Mouse (Mus musculus) liver, embryonic 13.5 days (tissue): ENCODE measurements around the gene Cbx6. TPM values are rescaled to one million over a fixed set of nuclear protein-coding genes. Genes with fewer than 3 reads are reported as not detected.
A peak's percentile ranks its signal among the peaks of the same experiment; 100 is the strongest.

Source experiments
- ATAC-seq: fragments of 200-750 bp; cut with Nextera tagmentation; 2 replicates; pipeline ENCODE4 v1.8.0; 2017; ENCODE audit warnings: low read depth, mild to moderate bottlenecking, moderate number of reproducible peaks, moderate library complexity
- DNase-seq: peaks from one replicate; pipeline ENCODE4 v3.0.0; 2022
- H3K27ac ChIP-seq: fragments of 300-500 bp; sonication (generic); 2 replicates; pipeline ENCODE4 v1.5.1; 2015; ENCODE audit warnings: moderate library complexity, mild to moderate bottlenecking, inconsistent platforms
- H3K27me3 ChIP-seq: fragments of 300-500 bp; sonication (generic); 2 replicates; pipeline ENCODE4 v1.6.1; 2015; ENCODE audit warnings: mild to moderate bottlenecking, inconsistent platforms
- H3K36me3 ChIP-seq: fragments of 300-500 bp; sonication (generic); 2 replicates; pipeline ENCODE4 v1.6.1; 2015; ENCODE audit warnings: mild to moderate bottlenecking, inconsistent platforms
- H3K4me1 ChIP-seq: fragments of 300-500 bp; sonication (generic); replicated peaks from 2 replicates; pipeline ENCODE4 v1.6.1; 2015; ENCODE audit warnings: inconsistent platforms
- H3K4me2 ChIP-seq: fragments of 300-500 bp; sonication (generic); 2 replicates; pipeline ENCODE4 v1.6.1; 2015; ENCODE audit warnings: inconsistent platforms, mild to moderate bottlenecking, moderate library complexity
- H3K4me3 ChIP-seq: fragments of 300-500 bp; sonication (generic); replicated peaks from 2 replicates; pipeline ENCODE4 v1.5.1; 2015; ENCODE audit warnings: mild to moderate bottlenecking, inconsistent platforms
- H3K9ac ChIP-seq: fragments of 300-500 bp; sonication (generic); 2 replicates; pipeline ENCODE4 v1.6.1; 2015; ENCODE audit warnings: mild to moderate bottlenecking, inconsistent platforms
- H3K9me3 ChIP-seq: fragments of 300-500 bp; sonication (generic); replicated peaks from 2 replicates; pipeline ENCODE4 v1.6.1; 2016; ENCODE audit warnings: inconsistent platforms
- WGBS: fragments of 180-500 bp; shearing (Covaris S2); methylation state at CpG from one replicate; pipeline ENCODE4 v1.1.7; 2015; ENCODE audit not compliant: insufficient replicate concordance; 5-methylcytosine and 5-hydroxymethylcytosine counted together
- polyA plus RNA-seq: library from polyadenylated mRNA; unstranded; fragments of >200 nt; fragmentation: Nextera tagmentation; extraction: Ambion mirVana; gene quantifications from 2 replicates; pipeline ENCODE4 v1.2.1, GENCODE M21; 2015

The Cbx6 gene
- 9.7 and 10.2 TPM in 2 replicates for polyA plus RNA-seq

- Histone ChIP-seq H3K4me1 (peaks cover 44% of the 10 kb centered on the region), H3K9ac (peak within 1 kb of the TSS; percentile 85), H3K4me2 (peak within 1 kb of the TSS; percentile 89), H3K27me3 (peaks cover 15% of the 10 kb centered on the region), H3K9me3 (no peaks in the 10 kb centered on the region), H3K36me3 (0 out of 2 replicates have a peak, but pooled peaks cover 6% of the 10 kb centered on the region), H3K4me3 (peak within 1 kb of the TSS; percentile 77), H3K27ac (peak within 1 kb of the TSS; percentile 66)
- WGBS, result 2% methylated on average over 58 of the region's 58 CpGs
- ATAC-seq (peak; percentile 85), DNase-seq (peak; percentile 77)
Measured at GRCm38 (mm10) chr15:79834130-79834880, at the start of gene Cbx6, which contains the start of gene Npcd. Cbx6 (minus strand) TSS chr15:79834688. Npcd (minus strand) TSS chr15:79834237.

DNA sequence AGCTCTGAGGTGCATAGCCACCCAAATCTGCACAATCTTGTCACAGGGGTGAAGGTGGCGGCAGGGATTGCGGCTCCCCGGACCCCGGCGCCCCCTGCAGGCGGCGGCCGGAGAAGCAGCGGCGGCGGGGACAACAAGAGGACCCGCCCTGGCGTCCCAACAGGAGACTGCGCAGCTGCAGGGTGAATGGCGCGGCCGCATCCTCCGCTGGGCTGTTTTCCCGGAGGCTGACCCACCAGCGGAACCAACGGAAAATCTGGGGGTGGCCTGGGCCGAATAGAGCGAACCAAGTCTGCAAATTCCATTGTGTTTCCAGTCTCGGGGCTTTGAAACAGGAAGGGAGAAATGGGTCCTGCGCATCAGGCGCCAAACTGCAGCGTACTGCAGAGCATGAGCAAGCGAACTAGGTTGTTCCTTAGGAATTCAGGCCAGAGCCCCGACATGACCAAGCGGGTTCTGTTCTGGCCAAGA lies 48.9 kb upstream of the Cbx6 start:
- peak; percentile 85 for ATAC-seq
- peak; percentile 78 for DNase-seq
- under 1% methylated on average over 30 of the region's 30 CpGs for WGBS
- no peaks in the 10 kb centered on the region for H3K36me3 ChIP-seq
- peak overlapping the region; percentile 75 for H3K4me2 ChIP-seq
- peak overlapping the region; percentile 62 for H3K4me3 ChIP-seq
- 0 out of 2 replicates have a peak overlapping the region, but pooled peaks have one; percentile 36 for H3K27ac ChIP-seq
- H3K9me3 ChIP-seq, result no peaks in the 10 kb centered on the region
- H3K4me1 ChIP-seq, result peaks cover 16% of the 10 kb centered on the region
- peaks cover 21% of the 10 kb centered on the region for H3K27me3 ChIP-seq
- peak overlapping the region; percentile 65 for H3K9ac ChIP-seq

DNA sequence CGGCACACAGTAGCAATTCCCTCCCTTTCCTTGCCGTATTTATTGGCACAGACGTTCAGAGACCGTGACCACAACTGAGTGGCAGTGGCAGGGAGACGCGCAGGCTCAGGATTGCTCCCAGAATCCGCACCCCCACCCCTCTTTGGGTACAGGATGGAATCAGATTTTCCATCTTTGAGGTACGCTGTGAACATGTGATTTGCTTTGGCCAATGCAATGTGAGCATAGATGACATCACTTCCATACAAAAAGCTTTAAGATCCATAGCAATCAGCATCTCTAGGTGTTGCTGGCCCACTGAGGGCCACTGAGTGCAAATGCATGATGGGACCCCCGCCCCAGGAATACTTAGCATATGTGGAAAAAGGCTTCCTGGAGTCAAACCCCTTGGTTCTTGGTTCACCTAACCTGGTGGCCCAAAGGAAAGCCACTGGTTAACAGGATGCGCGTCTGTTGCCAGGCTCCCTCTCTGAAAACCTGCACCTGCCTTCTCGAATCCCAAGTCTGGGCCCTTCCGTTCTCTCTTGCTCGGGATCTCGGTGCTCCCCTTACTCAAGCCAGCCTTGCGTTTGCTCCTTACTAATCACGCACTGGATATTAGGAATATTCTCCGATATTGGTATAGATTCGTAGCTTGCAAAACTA lies 48.3 kb upstream of the Cbx6 start:
- DNase-seq (no peak), ATAC-seq (no peak)
- 27% methylated on average over 19 of the region's 19 CpGs for WGBS
- peaks cover 21% of the 10 kb centered on the region for H3K27me3 ChIP-seq
- H3K4me1 ChIP-seq, result peaks cover 16% of the 10 kb centered on the region
- no peaks in the 10 kb centered on the region for H3K36me3 ChIP-seq
- H3K27ac ChIP-seq, result no peak overlapping the region
- H3K9ac ChIP-seq, result peak overlapping the region; percentile 65; the same call in 1 of the 2 replicates
- H3K4me3 ChIP-seq, result peak overlapping the region; percentile 62
- H3K9me3 ChIP-seq, result no peaks in the 10 kb centered on the region
- peak overlapping the region; percentile 75 for H3K4me2 ChIP-seq

DNA sequence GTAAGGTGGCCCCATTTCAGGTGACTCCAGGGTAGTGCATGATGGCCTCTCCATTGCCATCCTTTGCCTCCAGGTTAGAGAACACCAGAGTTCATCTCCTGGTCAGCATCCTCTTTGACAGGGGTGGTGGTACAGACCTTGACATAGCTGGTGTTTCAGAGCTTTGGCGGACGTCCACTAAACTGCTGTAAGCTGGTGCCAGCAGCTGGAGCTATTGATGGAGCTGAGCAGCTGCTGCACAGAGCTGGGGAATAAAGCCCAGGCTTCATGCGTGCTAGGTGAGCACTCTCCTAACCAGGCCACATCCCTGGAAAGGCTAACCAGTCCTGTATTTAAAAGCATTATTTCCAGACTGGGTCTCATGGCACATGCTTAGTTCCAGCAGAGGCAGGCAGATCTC lies 46.0 kb upstream of the Cbx6 start:
- WGBS, result 67% methylated on average over 3 of the region's 3 CpGs
- ATAC-seq, result no peak
- peaks cover 21% of the 10 kb centered on the region for H3K27me3 ChIP-seq

GRCm38 (mm10) chr15:79879319-79879718 lies 44.8 kb upstream of the Cbx6 start:
- ATAC-seq (no peak), DNase-seq (no peak)
- whole genome bisulfite sequencing, result 50% methylated on average over 13 of the region's 13 CpGs
- peaks cover 9% of the 10 kb centered on the region for H3K4me1 ChIP-seq
- no peak overlapping the region for H3K9ac ChIP-seq
- H3K27me3 ChIP-seq, result peaks cover 21% of the 10 kb centered on the region
- no peaks in the 10 kb centered on the region for H3K36me3 ChIP-seq
- H3K4me2 ChIP-seq, result no peak overlapping the region
- H3K4me3 ChIP-seq, result no peak overlapping the region
- no peaks in the 10 kb centered on the region for H3K9me3 ChIP-seq
- no peak overlapping the region for H3K27ac ChIP-seq

More for the DNA sequence above, 46.0 kb upstream of the Cbx6 start:
- H3K4me2 ChIP-seq, result no peak overlapping the region
- no peak overlapping the region for H3K4me3 ChIP-seq
- no peak for DNase-seq
- H3K27ac ChIP-seq, result no peak overlapping the region
- no peak overlapping the region for H3K9ac ChIP-seq
- no peaks in the 10 kb centered on the region for H3K9me3 ChIP-seq
- no peaks in the 10 kb centered on the region for H3K36me3 ChIP-seq
- peaks cover 11% of the 10 kb centered on the region for H3K4me1 ChIP-seq

GRCm38 (mm10) chr15:79878725-79879136 lies 44.2 kb upstream of the Cbx6 start:
- Histone ChIP-seq H3K27ac (no peak overlapping the region; the same call in 1 of the 2 replicates), H3K4me1 (peaks cover 9% of the 10 kb centered on the region), H3K36me3 (no peaks in the 10 kb centered on the region), H3K27me3 (peaks cover 21% of the 10 kb centered on the region), H3K4me2 (no peak overlapping the region), H3K4me3 (no peak overlapping the region), H3K9me3 (no peaks in the 10 kb centered on the region), H3K9ac (no peak overlapping the region)
- no peak for DNase-seq
- ATAC-seq, result no peak
- WGBS, result 55% methylated on average over 6 of the region's 6 CpGs

- WGBS, result 85% methylated on average over 18 of the region's 18 CpGs
Measured at GRCm38 (mm10) chr15:79875261-79875995, 40.9 kb upstream of the Cbx6 start.

DNA sequence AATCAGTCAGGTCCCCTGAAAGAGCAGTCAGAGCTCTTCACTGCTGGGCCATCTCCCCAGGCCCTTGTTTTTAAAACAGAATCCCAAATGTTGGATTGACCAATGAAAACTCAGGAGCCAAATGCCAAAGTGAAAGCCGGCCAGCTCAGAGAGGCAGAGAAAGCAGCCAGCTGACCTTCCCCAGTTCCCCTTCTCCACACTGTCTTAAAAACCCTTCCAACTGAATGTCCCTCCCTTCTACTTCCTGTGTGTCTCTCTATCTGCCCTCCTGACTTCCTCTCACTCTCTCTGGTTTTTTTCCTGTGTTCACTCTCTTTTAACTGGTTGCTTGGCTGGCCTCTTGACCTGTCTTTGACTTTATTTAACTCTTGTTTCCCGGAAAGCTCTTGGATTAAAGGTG lies 39.5 kb upstream of the Cbx6 start:
- H3K4me2 ChIP-seq, result no peak overlapping the region
- H3K4me1 ChIP-seq, result no peaks in the 10 kb centered on the region
- H3K27ac ChIP-seq, result no peak overlapping the region
- H3K27me3 ChIP-seq, result no peaks in the 10 kb centered on the region
- no peaks in the 10 kb centered on the region for H3K36me3 ChIP-seq
- no peak overlapping the region for H3K9ac ChIP-seq
- no peak overlapping the region for H3K4me3 ChIP-seq
- WGBS, result 36% methylated on average over 2 of the region's 2 CpGs
- DNase-seq (no peak), ATAC-seq (no peak)
- no peaks in the 10 kb centered on the region for H3K9me3 ChIP-seq

More at GRCm38 (mm10) chr15:79875261-79875995, 40.9 kb upstream of the Cbx6 start:
- no peak overlapping the region for H3K27ac ChIP-seq
- no peak overlapping the region for H3K4me2 ChIP-seq
- DNase-seq (no peak), ATAC-seq (no peak)
- no peak overlapping the region for H3K9ac ChIP-seq
- H3K9me3 ChIP-seq, result no peaks in the 10 kb centered on the region
- no peak overlapping the region for H3K4me3 ChIP-seq
- H3K4me1 ChIP-seq, result no peaks in the 10 kb centered on the region
- no peaks in the 10 kb centered on the region for H3K36me3 ChIP-seq
- no peaks in the 10 kb centered on the region for H3K27me3 ChIP-seq

- H3K4me1 ChIP-seq, result no peaks in the 10 kb centered on the region
- H3K4me3 ChIP-seq, result no peak overlapping the region
- DNase-seq (no peak), ATAC-seq (no peak)
- no peaks in the 10 kb centered on the region for H3K36me3 ChIP-seq
- H3K9me3 ChIP-seq, result no peaks in the 10 kb centered on the region
- 75% methylated on average over 8 of the region's 8 CpGs for WGBS
- no peaks in the 10 kb centered on the region for H3K27me3 ChIP-seq
- no peak overlapping the region for H3K27ac ChIP-seq
- H3K4me2 ChIP-seq, result no peak overlapping the region
- H3K9ac ChIP-seq, result no peak overlapping the region
Measured at GRCm38 (mm10) chr15:79873545-79873944, 39.1 kb upstream of the Cbx6 start.

- Histone ChIP-seq H3K4me3 (no peak overlapping the region), H3K4me2 (no peak overlapping the region), H3K9ac (no peak overlapping the region), H3K27me3 (no peaks in the 10 kb centered on the region), H3K4me1 (no peaks in the 10 kb centered on the region), H3K9me3 (no peaks in the 10 kb centered on the region), H3K27ac (no peak overlapping the region), H3K36me3 (no peaks in the 10 kb centered on the region)
- ATAC-seq (no peak), DNase-seq (no peak)
- WGBS, result 41% methylated on average over 3 of the region's 3 CpGs
Measured at GRCm38 (mm10) chr15:79867260-79868002, 32.9 kb upstream of the Cbx6 start.
